Comparison of ENCODE assay signal across 10 mouse cellular contexts in the genomic region with DNA sequence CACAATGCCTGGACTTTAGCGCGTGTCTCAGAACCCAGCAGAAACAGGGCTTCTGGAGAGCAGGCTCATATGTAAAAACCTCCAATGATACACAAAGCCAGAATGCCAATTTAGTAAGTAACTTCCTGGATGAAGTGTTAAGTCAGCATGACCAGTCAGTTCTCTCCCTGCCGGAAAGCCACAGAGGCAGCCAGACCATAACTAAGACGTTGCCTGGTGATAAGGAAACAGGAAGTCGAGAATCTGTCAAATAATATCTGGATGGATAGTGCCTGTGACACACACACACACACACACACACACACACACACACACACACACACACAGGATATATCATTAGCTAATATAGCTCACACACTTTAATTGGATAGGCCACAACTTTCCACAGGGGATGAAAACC. TPM values are rescaled to one million over a fixed set of nuclear protein-coding genes. Genes with fewer than 3 reads are reported as not detected.
DNase-seq lines count a peak whose midpoint lies in the region; ATAC-seq lines count a peak whose summit lies in the region.
"Had no signal": no experiment of that assay in that cellular context is flagged by ENCODE, and none has a peak within 500 bp of the region (broad histone marks: within the 10 kb centered on the region; RNA-seq: fewer than 3 reads in every experiment).

No protein-coding gene starts in this region.

- no peak overlapping the region for H3K4me2 ChIP-seq in hindbrain, embryonic 16.5 days (ENCODE audit: low read length)
- no peak overlapping the region for H3K4me2 ChIP-seq in hindbrain, embryonic 11.5 days (replicated peaks; ENCODE audit: low read depth, low read length)
- H3K4me2 ChIP-seq: embryonic facial prominence, embryonic 12.5 days; hindbrain, embryonic 15.5 days had no signal

- 69% methylated on average over 5 of the region's 5 CpGs for WGBS in hindbrain, embryonic 16.5 days
- WGBS in hindbrain, embryonic 11.5 days, result 83% methylated on average over 5 of the region's 5 CpGs

- H3K9me3 ChIP-seq in hindbrain, embryonic 16.5 days (ENCODE audit: control insufficient read depth, low read length), result no peaks in the 10 kb centered on the region
- no peaks in the 10 kb centered on the region for H3K9me3 ChIP-seq in hindbrain, embryonic 11.5 days (ENCODE audit: control insufficient read depth, low read length)
- H3K9me3 ChIP-seq: embryonic facial prominence, embryonic 12.5 days; hindbrain, embryonic 15.5 days had no signal

- no peaks in the 10 kb centered on the region for H3K27me3 ChIP-seq in hindbrain, embryonic 16.5 days (replicated peaks; ENCODE audit: control insufficient read depth, insufficient read depth, low read length)
- H3K27me3 ChIP-seq in hindbrain, embryonic 11.5 days (ENCODE audit: control insufficient read depth, insufficient read depth, low read length), result no peaks in the 10 kb centered on the region
- H3K27me3 ChIP-seq: embryonic facial prominence, embryonic 12.5 days; hindbrain, embryonic 15.5 days had no signal

- H3K36me3 ChIP-seq in hindbrain, embryonic 16.5 days (ENCODE audit: control insufficient read depth, insufficient read depth, low read length), result no peaks in the 10 kb centered on the region
- H3K36me3 ChIP-seq in hindbrain, embryonic 11.5 days (ENCODE audit: control insufficient read depth, insufficient read depth, low read length), result no peaks in the 10 kb centered on the region
- H3K36me3 ChIP-seq: embryonic facial prominence, embryonic 12.5 days had no signal

- no peaks in the 10 kb centered on the region for H3K4me1 ChIP-seq in hindbrain, embryonic 16.5 days (ENCODE audit: control insufficient read depth, insufficient read depth, low read depth, low read length)
- no peaks in the 10 kb centered on the region for H3K4me1 ChIP-seq in hindbrain, embryonic 11.5 days (replicated peaks; ENCODE audit: control insufficient read depth, insufficient read depth, low read length)
- H3K4me1 ChIP-seq: embryonic facial prominence, embryonic 12.5 days had no signal

- DNase-seq in hindbrain, embryonic 11.5 days (ENCODE audit: low spot score), result no peak
- DNase-seq in adipocyte (ENCODE audit: low spot score) (peak; percentile 23), liver (peak; percentile 77)
- DNase-seq in naive thymus-derived CD4-positive, alpha-beta T cell, adult 2 months (ENCODE audit: low read depth), result peak; percentile 49
- no peak for DNase-seq in spleen, adult 18-20 months
- DNase-seq in thymus, postnatal 25 days, result no peak
- no peak for DNase-seq in thymus, postnatal 14 days

- no peak overlapping the region for H3K4me3 ChIP-seq in hindbrain, embryonic 16.5 days (ENCODE audit: low read length)
- no peak overlapping the region for H3K4me3 ChIP-seq in hindbrain, embryonic 11.5 days (ENCODE audit: low read depth, low read length)
- H3K4me3 ChIP-seq: embryonic facial prominence, embryonic 12.5 days; hindbrain, embryonic 15.5 days had no signal

- no peak overlapping the region for H3K9ac ChIP-seq in hindbrain, embryonic 16.5 days (ENCODE audit: low read depth, low read length)
- no peak overlapping the region for H3K9ac ChIP-seq in hindbrain, embryonic 11.5 days (ENCODE audit: low read depth, low read length)
- H3K9ac ChIP-seq: embryonic facial prominence, embryonic 12.5 days; hindbrain, embryonic 15.5 days had no signal

- ATAC-seq in hindbrain, embryonic 16.5 days, result 0 out of 2 replicates have a peak, but pooled peaks have one; percentile 9
- no peak for ATAC-seq in hindbrain, embryonic 11.5 days (ENCODE audit: low FRiP score)

- H3K27ac ChIP-seq in hindbrain, embryonic 16.5 days (ENCODE audit: low read depth, low read length), result no peak overlapping the region
- H3K27ac ChIP-seq in hindbrain, embryonic 11.5 days (ENCODE audit: low read depth, low read length), result no peak overlapping the region
- H3K27ac ChIP-seq: embryonic facial prominence, embryonic 12.5 days; hindbrain, embryonic 15.5 days had no signal

RNA-seq across cellular contexts. Expression of a gene that starts 46.5 kb away (rescaled TPM):
- 39.1 and 44.7 TPM in 2 replicates for polyA plus RNA-seq in hindbrain, embryonic 16.5 days (2015; fragmentation: Nextera tagmentation; extraction: Ambion mirVana)
- 102 and 104 TPM in 2 replicates for polyA plus RNA-seq in hindbrain, embryonic 11.5 days (2014; fragmentation: Nextera tagmentation; extraction: Ambion mirVana)

Comparison
In these comparisons a context has a peak if more than half of its experiments do, and no peak if none do; other contexts are left out.
1. DNase-seq: peak in adipocyte (single experiment), liver (single experiment) and naive thymus-derived CD4-positive, alpha-beta T cell, adult 2 months (single experiment); none in hindbrain, embryonic 11.5 days (single experiment), spleen, adult 18-20 months (0 of 2), thymus, postnatal 25 days (single experiment) and thymus, postnatal 14 days (single experiment).